Mouse (Mus musculus) lung, embryonic 14.5 days (tissue): ENCODE measurements around the gene Spsb1. TPM values are rescaled to one million over a fixed set of nuclear protein-coding genes. Genes with fewer than 3 reads are reported as not detected.

Experiments
- ATAC-seq: fragments of 200-750 bp; cut with Nextera tagmentation; 2 replicates; pipeline ENCODE4 v1.8.0; 2017; ENCODE audit warnings: mild to moderate bottlenecking, moderate TSS enrichment, moderate library complexity; ENCODE audit not compliant: insufficient read depth
- DNase-seq: peaks from one replicate; pipeline ENCODE4 v3.0.0-alpha.2; 2015
- H3K27ac ChIP-seq: fragments of 300-500 bp; sonication (generic); 2 replicates; pipeline ENCODE4 v1.5.1; 2014; ENCODE audit warnings: low read depth, mild to moderate bottlenecking, moderate library complexity
- H3K27me3 ChIP-seq: fragments of 300-500 bp; sonication (generic); 2 replicates; pipeline ENCODE4 v1.6.1; 2014; ENCODE audit warnings: low read length, control low read depth; ENCODE audit not compliant: insufficient read depth
- H3K36me3 ChIP-seq: fragments of 300-500 bp; sonication (generic); 2 replicates; pipeline ENCODE4 v1.6.1; 2014; ENCODE audit warnings: control low read depth; ENCODE audit not compliant: insufficient read depth
- H3K4me1 ChIP-seq: fragments of 300-500 bp; sonication (generic); 2 replicates; pipeline ENCODE4 v1.6.1; 2014; ENCODE audit warnings: antibody characterized with exemption, control low read depth; ENCODE audit not compliant: insufficient read depth
- H3K4me2 ChIP-seq: fragments of 300-500 bp; sonication (generic); 2 replicates; pipeline ENCODE4 v1.6.1; 2014; ENCODE audit warnings: mild to moderate bottlenecking
- H3K4me3 ChIP-seq: fragments of 300-500 bp; sonication (generic); 2 replicates; pipeline ENCODE4 v1.5.1; 2014; ENCODE audit warnings: low read depth, low read length
- H3K9ac ChIP-seq: fragments of 300-500 bp; sonication (generic); 2 replicates; pipeline ENCODE4 v1.6.1; 2014
- H3K9me3 ChIP-seq: fragments of 300-500 bp; sonication (generic); 2 replicates; pipeline ENCODE4 v1.6.1; 2016; ENCODE audit warnings: low read depth, low read length, control low read depth
- CTCF ChIP-seq: IDR thresholded peaks from 2 replicates; pipeline ENCODE4 v1.5.1; 2016; ENCODE audit warnings: antibody characterized with exemption, low read depth
- WGBS: fragments of 180-500 bp; shearing (Covaris S2); extraction: QIAGEN DNeasy Blood & Tissue Kit; methylation state at CpG from one replicate; pipeline ENCODE4 v1.1.7; 2014; 5-methylcytosine and 5-hydroxymethylcytosine counted together
- polyA plus RNA-seq: library from polyadenylated mRNA; unstranded; fragments of >200 nt; fragmentation: Nextera tagmentation; extraction: Ambion mirVana; gene quantifications from 2 replicates; pipeline ENCODE4 v1.2.1, GENCODE M21; 2014

Spsb1 gene
- polyA plus RNA-seq, 1 experiment from 2014 or later: 17.0 TPM

GRCm38 (mm10) chr4:149990954-149991633, 36.3 kb upstream of the Spsb1 start:
- peaks cover 4% of the 10 kb centered on the region; the same call in 1 of the 2 replicates for H3K36me3 ChIP-seq
- no peak overlapping the region for H3K4me2 ChIP-seq
- no peak for TF ChIP-seq CTCF
- WGBS: 26% methylated on average over 9 of the region's 9 CpGs
- no peaks in the 10 kb centered on the region for H3K9me3 ChIP-seq
- ATAC-seq (no peak), DNase-seq (no peak)
- H3K4me1 ChIP-seq: peaks cover 14% of the 10 kb centered on the region
- H3K27ac ChIP-seq: no peak overlapping the region
- H3K9ac ChIP-seq: no peak overlapping the region; the same call in 1 of the 2 replicates
- H3K4me3 ChIP-seq: no peak overlapping the region
- H3K27me3 ChIP-seq: no peaks in the 10 kb centered on the region

- DNase-seq (peak; percentile 30), ATAC-seq (peak; percentile 32; the same call in 1 of the 2 replicates)
- Histone ChIP-seq H3K27me3 (no peaks in the 10 kb centered on the region), H3K36me3 (peaks cover under 1% of the 10 kb centered on the region; the same call in 1 of the 2 replicates), H3K9me3 (no peaks in the 10 kb centered on the region), H3K27ac (no peak overlapping the region), H3K4me1 (peaks cover 14% of the 10 kb centered on the region), H3K4me2 (0 out of 2 replicates have a peak overlapping the region, but pooled peaks have one; percentile 7), H3K4me3 (no peak overlapping the region), H3K9ac (no peak overlapping the region)
- TF ChIP-seq CTCF: no peak
- 22% methylated on average over 8 of the region's 8 CpGs for WGBS
Measured at GRCm38 (mm10) chr4:149990212-149990953, 35.5 kb upstream of the Spsb1 start.

GRCm38 (mm10) chr4:149988931-149989556, 34.2 kb upstream of the Spsb1 start:
- Histone ChIP-seq H3K4me3 (peak overlapping the region; percentile 5; the same call in 1 of the 2 replicates), H3K27ac (peak overlapping the region; percentile 54; the same call in 1 of the 2 replicates), H3K4me1 (peaks cover 14% of the 10 kb centered on the region), H3K27me3 (no peaks in the 10 kb centered on the region), H3K4me2 (peak overlapping the region; percentile 51), H3K9me3 (no peaks in the 10 kb centered on the region), H3K36me3 (no peaks in the 10 kb centered on the region), H3K9ac (no peak overlapping the region)
- TF ChIP-seq CTCF: no peak
- WGBS: 4% methylated on average over 21 of the region's 21 CpGs
- peak; percentile 84 for ATAC-seq
- peak; percentile 91 for DNase-seq

GRCm38 (mm10) chr4:149988301-149988700, 33.5 kb upstream of the Spsb1 start:
- no peak for DNase-seq
- Histone ChIP-seq H3K9me3 (no peaks in the 10 kb centered on the region), H3K36me3 (0 out of 2 replicates have a peak, but pooled peaks cover 4% of the 10 kb centered on the region), H3K27ac (no peak overlapping the region), H3K9ac (no peak overlapping the region), H3K4me1 (peaks cover 14% of the 10 kb centered on the region), H3K27me3 (no peaks in the 10 kb centered on the region), H3K4me3 (no peak overlapping the region), H3K4me2 (peak overlapping the region; percentile 51)
- ATAC-seq: no peak
- no peak for TF ChIP-seq CTCF
- WGBS: 82% methylated on average over 6 of the region's 6 CpGs

GRCm38 (mm10) chr4:149986671-149987417, 32.0 kb upstream of the Spsb1 start:
- ATAC-seq (no peak), DNase-seq (no peak)
- Histone ChIP-seq H3K36me3 (peaks cover 17% of the 10 kb centered on the region; the same call in 1 of the 2 replicates), H3K9me3 (no peaks in the 10 kb centered on the region), H3K27ac (no peak overlapping the region), H3K27me3 (no peaks in the 10 kb centered on the region), H3K4me3 (no peak overlapping the region), H3K4me1 (peaks cover 14% of the 10 kb centered on the region), H3K9ac (no peak overlapping the region), H3K4me2 (no peak overlapping the region)
- WGBS: 78% methylated on average over 10 of the region's 10 CpGs
- no peak for TF ChIP-seq CTCF

- Histone ChIP-seq H3K36me3 (peaks cover 23% of the 10 kb centered on the region; the same call in 1 of the 2 replicates), H3K27ac (no peak overlapping the region), H3K9me3 (no peaks in the 10 kb centered on the region), H3K27me3 (no peaks in the 10 kb centered on the region), H3K4me2 (no peak overlapping the region), H3K4me3 (no peak overlapping the region), H3K9ac (no peak overlapping the region), H3K4me1 (0 out of 2 replicates have a peak, but pooled peaks cover 6% of the 10 kb centered on the region)
- DNase-seq (no peak), ATAC-seq (no peak)
- TF ChIP-seq CTCF: no peak
- 87% methylated on average over 23 of the region's 23 CpGs for WGBS
Measured at GRCm38 (mm10) chr4:149983921-149984645, 29.2 kb upstream of the Spsb1 start.
